Mouse (Mus musculus) spleen, adult 2 months (tissue): Measurements from ENCODE around the gene Dlx5. TPM values are rescaled to one million over a fixed set of nuclear protein-coding genes. Genes with fewer than 3 reads are reported as not detected.

Experiments
- DNase-seq, 2 experiments: peaks; one replicate each; pipeline versions ENCODE4 v3.0.0 to v3.0.0-alpha.2; 2012 to 2021; ENCODE audit warnings: low spot score in 2 of 2, low read depth in 1 of 2
- H3K27ac ChIP-seq: fragments of 200-500 bp; 2 replicates; pipeline ENCODE4 v1.5.1; 2012; ENCODE audit warnings: low read length, inconsistent platforms; ENCODE audit not compliant: insufficient read depth
- H3K27me3 ChIP-seq: fragments of 200-500 bp; 2 replicates; pipeline ENCODE4 v1.6.1; 2012; ENCODE audit warnings: mild to moderate bottlenecking, moderate library complexity, low read length, inconsistent platforms; ENCODE audit not compliant: control insufficient read depth, insufficient read depth
- H3K36me3 ChIP-seq: fragments of 200-500 bp; 2 replicates; pipeline ENCODE4 v1.6.1; 2012; ENCODE audit warnings: mild to moderate bottlenecking, low read length, inconsistent platforms; ENCODE audit not compliant: control insufficient read depth, insufficient read depth
- H3K4me1 ChIP-seq: fragments of 200-500 bp; 2 replicates; pipeline ENCODE4 v1.6.1; 2011; ENCODE audit warnings: inconsistent platforms; ENCODE audit not compliant: control insufficient read depth, insufficient read depth, insufficient read length
- H3K4me3 ChIP-seq: fragments of 200-500 bp; 2 replicates; pipeline ENCODE4 v1.5.1; 2011; ENCODE audit warnings: mild to moderate bottlenecking, inconsistent platforms; ENCODE audit not compliant: insufficient read depth, insufficient read length; ENCODE audit errors: extremely low read depth
- CTCF ChIP-seq: fragments of 200-500 bp; IDR thresholded peaks from 2 replicates; pipeline ENCODE4 v1.5.1; 2011; ENCODE audit warnings: mild to moderate bottlenecking, inconsistent platforms; ENCODE audit not compliant: insufficient read depth, insufficient read length, insufficient replicate concordance; ENCODE audit errors: extremely low read depth
- POLR2A ChIP-seq: fragments of 200-500 bp; IDR thresholded peaks from 2 replicates; pipeline ENCODE4 v1.6.1; 2011; ENCODE audit warnings: low read depth, low read length, inconsistent platforms
- WGBS: fragments of 180-500 bp; shearing (Covaris S2); methylation state at CpG from one replicate; pipeline ENCODE4 v1.1.7; 2018; 5-methylcytosine and 5-hydroxymethylcytosine counted together
- polyA plus RNA-seq: library from polyadenylated mRNA; depleted of rRNA; stranded (reverse); fragments of >200 nt; gene quantifications from 2 replicates; pipeline ENCODE4 v1.2.3, GENCODE M21; 2012; rRNA removed

Dlx5 gene
- polyA plus RNA-seq, 1 experiment: not detected

DNA sequence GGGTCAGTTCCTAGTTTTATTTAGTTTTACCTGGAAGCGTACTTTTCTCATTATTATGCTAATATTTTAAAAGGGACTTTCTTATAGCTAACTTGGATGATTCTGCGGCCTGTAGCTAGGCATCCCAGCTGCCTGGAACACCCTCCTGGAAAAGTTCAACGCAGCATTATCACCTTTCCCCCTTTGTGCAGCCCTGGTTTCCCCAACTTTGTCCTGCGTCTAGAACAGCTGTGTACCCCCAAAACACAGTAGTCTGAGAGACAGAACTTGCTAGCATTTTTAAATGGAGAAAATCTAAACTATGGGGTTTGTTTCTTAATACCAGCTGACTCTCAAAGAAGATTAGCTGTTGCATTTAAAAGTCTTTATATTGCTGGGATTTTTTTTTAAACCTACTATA is 33.3 kb downstream of the Dlx5 start:
- TF ChIP-seq CTCF (no peak), POLR2A (no peak)
- H3K27me3 ChIP-seq: peaks cover 4% of the 10 kb centered on the region; the same call in 1 of the 2 replicates
- WGBS: 25% methylated on average over 4 of the region's 4 CpGs

GRCm38 (mm10) chr6:6833301-6833700 is 48.6 kb downstream of the Dlx5 start:
- Histone ChIP-seq H3K36me3 (no peaks in the 10 kb centered on the region), H3K4me3 (no peak overlapping the region), H3K4me1 (no peaks in the 10 kb centered on the region), H3K27ac (no peak overlapping the region), H3K27me3 (no peaks in the 10 kb centered on the region)
- no peak for TF ChIP-seq CTCF
- TF ChIP-seq POLR2A: no peak
- DNase-seq: no peak
- 89% methylated on average over 3 of the region's 3 CpGs for WGBS

More for the DNA sequence above, 33.3 kb downstream of the Dlx5 start:
- no peak for DNase-seq
- H3K36me3 ChIP-seq: no peaks in the 10 kb centered on the region
- H3K4me3 ChIP-seq: no peak overlapping the region
- H3K27ac ChIP-seq: no peak overlapping the region
- no peaks in the 10 kb centered on the region for H3K4me1 ChIP-seq

DNA sequence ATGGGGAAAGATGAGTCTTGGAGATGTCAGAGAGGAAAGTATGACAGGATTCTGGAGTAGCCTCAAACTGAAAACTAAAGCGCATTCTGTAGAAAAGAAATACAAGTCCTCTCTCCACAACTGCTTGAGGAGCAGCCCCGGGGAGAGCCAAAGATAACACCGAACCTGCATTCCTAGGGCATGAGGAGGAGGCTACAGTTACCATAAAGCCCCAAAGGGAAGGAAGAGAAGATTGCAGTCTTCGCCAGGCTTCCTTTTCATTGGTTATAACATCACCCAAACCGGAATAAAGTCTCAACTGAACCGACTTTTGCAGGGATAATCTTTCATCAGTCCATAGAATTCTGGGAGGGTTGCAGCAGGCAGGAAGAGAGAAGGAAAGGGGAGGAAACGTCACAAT is 51.4 kb downstream of the Dlx5 start:
- Histone ChIP-seq H3K27ac (no peak overlapping the region), H3K36me3 (no peaks in the 10 kb centered on the region), H3K4me3 (no peak overlapping the region), H3K4me1 (no peaks in the 10 kb centered on the region), H3K27me3 (no peaks in the 10 kb centered on the region)
- 54% methylated on average over 7 of the region's 7 CpGs for WGBS
- TF ChIP-seq POLR2A: no peak
- no peak for TF ChIP-seq CTCF
- DNase-seq: no peak

Other genes with a start within 250 kb of the Dlx5 start
- not detected in 2 replicates for gene Dlx6, start 18.8 kb downstream of the Dlx5 start, polyA plus RNA-seq
- gene Sdhaf3, start 73.9 kb upstream of the Dlx5 start, polyA plus RNA-seq: 0.19 and 0.22 TPM in 2 replicates